Mouse (Mus musculus) testis, adult 2 months (tissue): ENCODE data around the gene Ccdc63. TPM values are rescaled to one million over a fixed set of nuclear protein-coding genes. Genes with fewer than 3 reads are reported as not detected.
"Not testable (repeated sequence)": the region's sequence is repeated elsewhere in the genome, so short reads cannot be mapped to it uniquely, and the experiment has no call there.

Experiments
- H3K27ac ChIP-seq: fragments of 200-500 bp; 2 replicates; pipeline ENCODE4 v1.5.1; 2012; ENCODE audit warnings: low read depth, low read length; ENCODE audit not compliant: control insufficient read depth, insufficient read depth
- H3K27me3 ChIP-seq: fragments of 200-500 bp; 2 replicates; pipeline ENCODE4 v1.6.1; 2012; ENCODE audit warnings: mild to moderate bottlenecking, low read length, moderate library complexity; ENCODE audit not compliant: control insufficient read depth, insufficient read depth
- H3K36me3 ChIP-seq: fragments of 200-500 bp; 2 replicates; pipeline ENCODE4 v1.6.1; 2012; ENCODE audit warnings: mild to moderate bottlenecking, low read length; ENCODE audit not compliant: control insufficient read depth, insufficient read depth
- H3K4me1 ChIP-seq: fragments of 200-500 bp; 2 replicates; pipeline ENCODE4 v1.6.1; 2012; ENCODE audit warnings: low read length; ENCODE audit not compliant: control insufficient read depth, insufficient read depth
- H3K4me3 ChIP-seq: fragments of 200-500 bp; 2 replicates; pipeline ENCODE4 v1.5.1; 2012; ENCODE audit warnings: low read depth, mild to moderate bottlenecking, low read length, moderate library complexity, mixed read lengths; ENCODE audit not compliant: control insufficient read depth
- CTCF ChIP-seq: fragments of 200-500 bp; IDR thresholded peaks from 2 replicates; pipeline ENCODE4 v1.5.1; 2012; ENCODE audit warnings: low read depth, mild to moderate bottlenecking, inconsistent platforms, low read length, moderate library complexity; ENCODE audit not compliant: control insufficient read depth, insufficient read depth, insufficient replicate concordance
- POLR2A ChIP-seq: fragments of 200-500 bp; IDR thresholded peaks from 2 replicates; pipeline ENCODE4 v1.6.1; 2012; ENCODE audit warnings: low read depth, mild to moderate bottlenecking, inconsistent platforms, low read length, moderate library complexity; ENCODE audit not compliant: control insufficient read depth
- polyA plus RNA-seq: library from polyadenylated mRNA; depleted of rRNA; stranded (reverse); fragments of >200 nt; gene quantifications from 2 replicates; pipeline ENCODE4 v1.2.3, GENCODE M21; 2012; rRNA removed

Ccdc63 gene
- 288 and 313 TPM in 2 replicates for polyA plus RNA-seq

GRCm38 (mm10) chr5:122140723-122141122 is at the start of gene Ccdc63:
TSS of gene Ccdc63 (minus strand) at chr5:122140823.
- no peak for TF ChIP-seq POLR2A
- TF ChIP-seq CTCF: no peak
- H3K27ac ChIP-seq: no peak within 1 kb of the TSS
- no peaks in the 10 kb centered on the region for H3K27me3 ChIP-seq
- H3K36me3 ChIP-seq: no peaks in the 10 kb centered on the region
- no peak within 1 kb of the TSS for H3K4me3 ChIP-seq
- H3K4me1 ChIP-seq: peaks cover 11% of the 10 kb centered on the region

- TF ChIP-seq CTCF (no peak), POLR2A (no peak)
- Histone ChIP-seq H3K27me3 (no peaks in the 10 kb centered on the region), H3K36me3 (no peaks in the 10 kb centered on the region), H3K4me3 (no peak overlapping the region), H3K4me1 (no peaks in the 10 kb centered on the region), H3K27ac (no peak overlapping the region)
These were observed 48.5 kb upstream of the Ccdc63 start for GRCm38 (mm10) chr5:122189115-122189514.

GRCm38 (mm10) chr5:122184858-122185257 is 44.2 kb upstream of the Ccdc63 start:
- not testable (repeated sequence) for H3K4me3 ChIP-seq, H3K4me1 ChIP-seq, H3K27ac ChIP-seq, H3K27me3 ChIP-seq, H3K36me3 ChIP-seq

GRCm38 (mm10) chr5:122184283-122184806 is 43.7 kb upstream of the Ccdc63 start:
- Histone ChIP-seq H3K4me1 (no peaks in the 10 kb centered on the region), H3K27ac (no peak overlapping the region), H3K4me3 (no peak overlapping the region), H3K36me3 (no peaks in the 10 kb centered on the region), H3K27me3 (no peaks in the 10 kb centered on the region)
- no peak for TF ChIP-seq CTCF
- no peak for TF ChIP-seq POLR2A

- TF ChIP-seq CTCF (no peak), POLR2A (no peak)
- Histone ChIP-seq H3K27ac (no peak overlapping the region), H3K4me3 (no peak overlapping the region), H3K27me3 (no peaks in the 10 kb centered on the region), H3K36me3 (no peaks in the 10 kb centered on the region), H3K4me1 (no peaks in the 10 kb centered on the region)
These were observed 39.0 kb upstream of the Ccdc63 start for GRCm38 (mm10) chr5:122179665-122180064.

- no peaks in the 10 kb centered on the region for H3K27me3 ChIP-seq
- peaks cover 3% of the 10 kb centered on the region; the same call in 1 of the 2 replicates for H3K36me3 ChIP-seq
- H3K4me3 ChIP-seq: no peak overlapping the region
- no peak overlapping the region for H3K27ac ChIP-seq
- TF ChIP-seq CTCF: no peak; the same call in 1 of the 2 replicates
- TF ChIP-seq POLR2A: no peak
- H3K4me1 ChIP-seq: no peaks in the 10 kb centered on the region
These were observed 35.8 kb upstream of the Ccdc63 start for GRCm38 (mm10) chr5:122176398-122176797.

GRCm38 (mm10) chr5:122175961-122176360 is 35.3 kb upstream of the Ccdc63 start:
- no peaks in the 10 kb centered on the region; the same call in 1 of the 2 replicates for H3K4me1 ChIP-seq
- TF ChIP-seq POLR2A (no peak), CTCF (no peak)
- H3K27ac ChIP-seq: no peak overlapping the region
- no peaks in the 10 kb centered on the region for H3K27me3 ChIP-seq
- peaks cover 3% of the 10 kb centered on the region; the same call in 1 of the 2 replicates for H3K36me3 ChIP-seq
- H3K4me3 ChIP-seq: no peak overlapping the region

GRCm38 (mm10) chr5:122175402-122175801 is 34.8 kb upstream of the Ccdc63 start:
- TF ChIP-seq CTCF (no peak), POLR2A (no peak)
- no peaks in the 10 kb centered on the region for H3K27me3 ChIP-seq
- H3K36me3 ChIP-seq: peaks cover 4% of the 10 kb centered on the region
- no peaks in the 10 kb centered on the region; the same call in 1 of the 2 replicates for H3K4me1 ChIP-seq
- H3K4me3 ChIP-seq: no peak overlapping the region
- H3K27ac ChIP-seq: no peak overlapping the region
